Mouse (Mus musculus): ENCODE measurements around the gene Pde4c.

DNA sequence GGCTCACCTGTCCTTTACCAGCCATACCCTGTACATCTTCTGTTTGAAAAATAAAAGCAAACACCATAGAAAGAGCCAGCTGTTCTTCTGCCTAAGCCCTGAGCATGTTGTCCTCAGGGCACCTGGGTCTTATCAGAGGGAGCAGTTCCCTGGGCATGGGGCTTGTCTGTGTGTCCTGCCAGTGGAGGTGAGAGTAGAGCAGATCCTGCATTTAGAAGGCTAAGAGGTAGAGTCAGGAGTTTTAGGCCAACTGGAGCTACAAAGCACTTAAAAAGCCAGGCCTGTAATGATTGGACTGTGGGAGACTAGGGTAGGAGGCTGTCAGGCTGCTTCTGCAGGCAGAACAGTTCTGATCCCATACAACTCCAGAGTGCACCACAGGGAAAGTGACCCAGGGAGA is 44.8 kb upstream of the Pde4c start:
- TF ChIP-seq CTCF (IDR thresholded peaks at IDR 0.05; ENCODE audit: borderline replicate concordance, control insufficient read depth, extremely low read depth, insufficient read depth, low read length, poor library complexity), result no peak
- TF ChIP-seq POLR2A (IDR thresholded peaks at IDR 0.05; ENCODE audit: control insufficient read depth, extremely low read depth, insufficient read depth, low read length, poor library complexity), result no peak
